Mouse (Mus musculus) spleen, adult 2 months (tissue): ENCODE data around the gene Wdr64.

Source experiments
- CTCF ChIP-seq: fragments of 200-500 bp; IDR thresholded peaks from 2 replicates; pipeline ENCODE4 v1.5.1; 2011; ENCODE audit warnings: mild to moderate bottlenecking, inconsistent platforms; ENCODE audit not compliant: insufficient read depth, insufficient read length, insufficient replicate concordance; ENCODE audit errors: extremely low read depth
- POLR2A ChIP-seq: fragments of 200-500 bp; IDR thresholded peaks from 2 replicates; pipeline ENCODE4 v1.6.1; 2011; ENCODE audit warnings: low read depth, low read length, inconsistent platforms

DNA sequence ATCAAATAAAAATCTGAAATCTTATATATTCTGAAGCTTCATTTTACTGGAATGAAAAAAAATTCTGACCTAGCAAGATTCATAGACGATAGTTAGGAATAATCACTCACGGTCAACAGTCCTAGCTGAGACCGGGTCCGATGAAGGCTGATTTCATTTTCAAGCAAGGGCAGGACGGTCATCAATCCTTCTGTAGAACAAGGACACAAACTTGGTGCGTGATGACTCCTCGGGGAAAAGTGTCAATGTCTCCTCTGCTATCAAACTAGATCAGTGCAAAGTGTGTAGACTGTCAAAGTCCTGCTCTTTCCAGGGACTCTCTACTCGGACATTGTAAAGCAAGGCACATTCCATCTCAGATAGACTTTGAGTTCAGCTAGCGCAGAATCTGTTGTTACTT is 18.4 kb downstream of the Wdr64 start:
- TF ChIP-seq CTCF, result no peak
- no peak for TF ChIP-seq POLR2A
